Mouse (Mus musculus) testis, adult 2 months (tissue): ENCODE measurements at regions not wholly inside any gene's neighbourhood (a gene's known extent, or its start where the extent isn't known, plus 50 kb on each side); places are given as distances from the start of the nearest gene placed in this dataset.
"Not testable (repeated sequence)": the region's sequence is repeated elsewhere in the genome, so short reads cannot be mapped to it uniquely, and the experiment has no call there.

Source experiments
- H3K27ac ChIP-seq: fragments of 200-500 bp; 2 replicates; pipeline ENCODE4 v1.5.1; 2012; ENCODE audit warnings: low read depth, low read length; ENCODE audit not compliant: control insufficient read depth, insufficient read depth
- H3K27me3 ChIP-seq: fragments of 200-500 bp; 2 replicates; pipeline ENCODE4 v1.6.1; 2012; ENCODE audit warnings: mild to moderate bottlenecking, low read length, moderate library complexity; ENCODE audit not compliant: control insufficient read depth, insufficient read depth
- H3K36me3 ChIP-seq: fragments of 200-500 bp; 2 replicates; pipeline ENCODE4 v1.6.1; 2012; ENCODE audit warnings: mild to moderate bottlenecking, low read length; ENCODE audit not compliant: control insufficient read depth, insufficient read depth
- H3K4me1 ChIP-seq: fragments of 200-500 bp; 2 replicates; pipeline ENCODE4 v1.6.1; 2012; ENCODE audit warnings: low read length; ENCODE audit not compliant: control insufficient read depth, insufficient read depth
- H3K4me3 ChIP-seq: fragments of 200-500 bp; 2 replicates; pipeline ENCODE4 v1.5.1; 2012; ENCODE audit warnings: low read depth, mild to moderate bottlenecking, low read length, moderate library complexity, mixed read lengths; ENCODE audit not compliant: control insufficient read depth
- CTCF ChIP-seq: fragments of 200-500 bp; IDR thresholded peaks from 2 replicates; pipeline ENCODE4 v1.5.1; 2012; ENCODE audit warnings: low read depth, mild to moderate bottlenecking, inconsistent platforms, low read length, moderate library complexity; ENCODE audit not compliant: control insufficient read depth, insufficient read depth, insufficient replicate concordance
- POLR2A ChIP-seq: fragments of 200-500 bp; IDR thresholded peaks from 2 replicates; pipeline ENCODE4 v1.6.1; 2012; ENCODE audit warnings: low read depth, mild to moderate bottlenecking, inconsistent platforms, low read length, moderate library complexity; ENCODE audit not compliant: control insufficient read depth

DNA sequence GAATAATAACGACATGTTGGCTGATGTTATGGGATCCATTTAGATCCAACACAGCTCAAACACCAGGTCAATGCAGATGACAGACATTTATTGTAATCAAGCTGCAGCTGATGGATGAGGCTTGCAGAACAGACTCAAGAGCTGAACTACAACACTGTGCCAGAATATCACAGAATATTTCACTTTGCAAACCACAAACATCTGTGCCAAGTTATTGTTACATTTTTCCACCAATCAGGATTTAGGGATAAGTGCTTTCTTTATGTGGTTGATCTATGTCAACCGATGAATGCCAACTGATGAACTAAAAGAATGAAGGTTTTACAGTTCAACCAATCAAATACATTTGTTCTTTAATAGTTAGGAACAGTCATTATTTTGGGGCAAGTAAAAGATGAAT, 63.9 kb upstream of the Tars start:
- Histone ChIP-seq H3K4me3 (no peak overlapping the region), H3K27ac (no peak overlapping the region), H3K36me3 (no peaks in the 10 kb centered on the region), H3K4me1 (no peaks in the 10 kb centered on the region), H3K27me3 (no peaks in the 10 kb centered on the region)
- TF ChIP-seq CTCF = no peak
- no peak for TF ChIP-seq POLR2A

DNA sequence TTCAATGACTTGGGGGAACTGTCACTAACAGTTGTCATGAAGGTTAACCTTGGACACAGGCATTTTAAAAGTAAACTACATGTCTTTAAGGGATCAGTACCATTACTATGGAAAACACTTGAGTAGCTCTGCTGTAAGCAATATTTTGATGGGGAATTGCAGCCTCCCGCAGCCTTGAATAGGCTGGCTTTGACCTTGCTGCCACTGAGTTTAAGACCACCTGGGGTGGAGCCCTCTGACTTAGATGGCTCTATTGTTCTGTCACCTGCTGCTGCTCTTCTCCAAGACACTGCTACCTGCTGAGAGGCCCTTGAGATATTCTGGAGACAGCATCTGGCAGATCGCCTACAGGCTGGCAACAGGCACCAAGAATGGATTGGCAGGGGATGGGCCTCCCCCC, 62.1 kb upstream of the Tars start:
- H3K27me3 ChIP-seq, H3K4me1 ChIP-seq, H3K36me3 ChIP-seq, H3K27ac ChIP-seq, H3K4me3 ChIP-seq: not testable (repeated sequence)

DNA sequence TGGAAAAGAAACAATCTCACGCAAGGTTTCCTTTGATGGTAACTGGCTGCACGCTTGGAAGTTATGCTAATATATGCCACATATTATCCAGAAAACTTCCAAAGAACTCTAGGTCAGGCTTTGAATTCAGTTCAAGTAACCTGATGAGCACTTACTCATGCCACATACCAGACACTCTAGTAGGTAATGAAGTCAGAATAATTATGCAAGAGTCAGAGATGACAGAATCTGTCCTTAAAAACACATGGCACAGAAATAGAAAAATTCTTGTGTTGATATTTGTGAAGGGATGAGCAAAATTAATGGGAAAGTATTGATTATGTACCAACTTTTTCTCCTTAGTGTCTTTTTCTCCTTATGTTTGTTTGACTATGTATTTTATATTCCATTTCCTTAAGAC, 59.8 kb upstream of the Tars start:
- H3K4me3 ChIP-seq = no peak overlapping the region
- H3K4me1 ChIP-seq = no peaks in the 10 kb centered on the region
- no peaks in the 10 kb centered on the region for H3K36me3 ChIP-seq
- H3K27me3 ChIP-seq = no peaks in the 10 kb centered on the region
- H3K27ac ChIP-seq = no peak overlapping the region
- no peak for TF ChIP-seq CTCF
- TF ChIP-seq POLR2A = no peak

DNA sequence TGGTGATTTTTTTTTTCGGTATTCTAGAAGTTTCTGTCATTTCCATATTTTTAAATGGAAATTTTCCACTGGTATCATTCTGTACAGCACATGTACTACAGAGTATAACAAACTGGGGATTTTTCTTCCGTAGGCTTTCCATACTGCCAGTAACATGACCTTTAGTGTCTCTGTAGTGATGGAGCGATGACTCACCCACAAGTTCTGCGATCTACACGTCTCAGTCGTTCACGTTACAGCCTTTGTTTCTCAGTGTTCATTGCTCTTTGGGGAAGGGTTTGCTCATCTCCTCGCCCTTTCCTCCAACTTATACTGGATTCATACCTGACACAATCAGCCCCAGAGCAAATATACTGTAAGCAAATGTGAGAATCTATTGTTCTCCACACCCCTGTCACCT, 57.8 kb upstream of the Tars start:
- Histone ChIP-seq H3K4me3 (no peak overlapping the region), H3K27ac (no peak overlapping the region), H3K36me3 (no peaks in the 10 kb centered on the region), H3K4me1 (no peaks in the 10 kb centered on the region), H3K27me3 (no peaks in the 10 kb centered on the region)
- TF ChIP-seq CTCF (no peak), POLR2A (no peak)

DNA sequence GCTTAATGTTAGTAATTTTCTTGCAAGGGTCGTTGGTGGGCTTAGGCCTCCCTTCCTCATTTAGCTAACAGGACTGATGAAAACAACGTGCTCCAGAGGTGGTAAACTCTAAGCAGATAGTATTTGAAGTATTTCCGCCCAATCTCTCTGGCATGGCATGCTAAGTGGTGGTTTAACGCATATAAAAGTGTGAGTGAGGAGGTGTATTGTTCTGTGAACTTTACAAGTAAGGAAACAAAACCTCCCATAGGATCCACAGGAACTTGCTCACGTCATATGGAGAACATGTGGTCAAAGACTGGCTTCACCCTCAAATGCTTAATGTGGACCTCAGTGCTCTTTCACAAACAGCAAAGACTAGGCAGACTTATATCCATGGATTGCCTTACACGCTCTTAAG, 56.5 kb upstream of the Tars start:
- Histone ChIP-seq H3K27me3 (no peaks in the 10 kb centered on the region), H3K4me1 (no peaks in the 10 kb centered on the region), H3K36me3 (no peaks in the 10 kb centered on the region), H3K4me3 (no peak overlapping the region), H3K27ac (no peak overlapping the region)
- TF ChIP-seq CTCF (no peak), POLR2A (no peak)

DNA sequence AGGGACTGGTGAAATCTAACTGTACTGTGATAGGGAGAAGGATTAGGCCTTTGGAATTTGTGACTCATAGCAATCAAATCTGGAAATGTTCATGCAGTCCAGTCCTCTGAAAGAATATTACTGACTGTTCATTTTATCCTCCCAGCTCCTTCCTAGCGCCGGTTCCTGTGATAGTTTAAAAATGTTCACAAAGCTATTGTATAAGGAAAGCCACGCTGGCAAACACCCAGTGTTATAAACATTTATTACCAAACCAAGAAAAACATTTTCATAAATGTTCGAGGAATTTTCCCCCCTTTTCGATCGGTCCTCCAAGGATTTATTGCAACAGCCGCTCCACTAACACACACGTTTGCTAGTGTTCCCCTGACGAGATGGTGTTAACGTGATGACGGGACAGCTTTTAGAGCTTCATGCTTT, 55.9 kb upstream of the Tars start:
- Histone ChIP-seq H3K27ac (no peak overlapping the region), H3K4me1 (no peaks in the 10 kb centered on the region), H3K4me3 (no peak overlapping the region), H3K36me3 (no peaks in the 10 kb centered on the region), H3K27me3 (no peaks in the 10 kb centered on the region)
- TF ChIP-seq CTCF (no peak), POLR2A (no peak)

DNA sequence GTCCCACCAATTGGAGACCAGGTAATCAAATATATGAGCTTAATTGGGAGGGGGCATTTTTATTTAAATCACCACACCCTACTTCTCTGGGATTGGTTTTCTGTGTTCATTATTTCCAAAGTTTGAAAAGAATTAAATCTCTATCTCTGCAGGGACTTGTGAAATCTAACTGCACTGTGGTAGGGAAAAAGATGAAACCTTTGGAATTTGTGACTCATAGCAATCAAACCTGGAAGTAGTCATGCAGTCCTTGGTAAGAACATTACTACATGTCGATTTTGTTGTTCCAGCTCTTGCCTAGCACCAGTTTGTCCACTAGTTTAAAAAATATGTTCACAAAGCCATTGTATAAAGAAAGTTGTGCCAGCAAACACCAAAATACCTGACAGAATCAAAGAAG, 54.5 kb upstream of the Tars start:
- H3K36me3 ChIP-seq = no peaks in the 10 kb centered on the region
- no peaks in the 10 kb centered on the region for H3K4me1 ChIP-seq
- H3K27ac ChIP-seq = no peak overlapping the region
- H3K27me3 ChIP-seq = no peaks in the 10 kb centered on the region
- no peak overlapping the region for H3K4me3 ChIP-seq
- TF ChIP-seq POLR2A = no peak
- TF ChIP-seq CTCF = no peak

DNA sequence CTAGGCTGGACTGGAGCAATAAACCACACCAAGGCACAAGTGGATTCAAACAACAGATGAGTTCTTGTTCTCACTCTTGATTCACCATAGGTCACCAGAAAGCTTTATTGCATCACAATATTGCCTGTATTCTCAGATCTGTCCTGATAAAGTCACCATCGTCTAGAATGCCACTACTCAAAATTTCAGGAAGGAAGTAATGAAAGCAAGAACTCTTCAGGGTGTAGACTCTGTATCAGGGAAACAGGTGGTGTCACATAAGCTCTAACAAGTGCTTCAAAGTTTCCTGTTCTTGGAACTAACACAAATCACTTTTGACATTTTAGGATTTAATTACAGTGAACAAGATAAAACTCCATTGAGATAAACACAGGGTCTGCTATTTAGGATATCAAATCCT, 52.2 kb upstream of the Tars start:
- Histone ChIP-seq H3K36me3 (no peaks in the 10 kb centered on the region), H3K27ac (no peak overlapping the region), H3K27me3 (no peaks in the 10 kb centered on the region), H3K4me1 (no peaks in the 10 kb centered on the region), H3K4me3 (no peak overlapping the region)
- TF ChIP-seq POLR2A = no peak
- no peak for TF ChIP-seq CTCF
